Mouse (Mus musculus) cortical plate, adult 2 months (tissue): ENCODE data around the gene Gm13272.

Source experiments
- CTCF ChIP-seq: fragments of 200-500 bp; IDR thresholded peaks from 2 replicates; pipeline ENCODE4 v1.5.1; 2011; ENCODE audit warnings: mild to moderate bottlenecking, control low read depth, low read length; ENCODE audit not compliant: insufficient read depth; ENCODE audit errors: extremely low read depth
- POLR2A ChIP-seq: fragments of 200-500 bp; IDR thresholded peaks from 2 replicates; pipeline ENCODE4 v1.6.1; 2011; ENCODE audit warnings: mild to moderate bottlenecking, low read length, control low read depth; ENCODE audit not compliant: insufficient read depth; ENCODE audit errors: extremely low read depth

DNA sequence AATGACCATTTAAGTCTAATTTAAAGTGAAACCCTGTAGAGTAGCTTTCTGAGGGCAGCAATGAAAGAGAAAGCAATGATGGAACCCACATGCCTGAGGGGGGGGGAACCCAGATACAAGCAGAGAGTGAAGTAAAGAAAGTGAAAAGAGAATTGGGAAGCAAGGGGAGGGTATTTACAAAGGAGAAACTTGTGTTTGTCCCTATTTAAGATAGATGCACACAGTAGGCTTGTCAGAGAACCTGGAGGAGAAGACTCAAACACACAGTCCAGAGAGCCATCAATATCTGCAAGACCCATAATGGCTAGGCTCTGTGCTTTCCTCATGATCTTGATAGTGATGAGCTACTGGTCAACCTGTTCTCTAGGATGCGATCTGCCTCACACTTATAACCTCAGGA, 40.0 kb downstream of the Gm13272 start, which contains the start of gene Ifna11:
- no peak for TF ChIP-seq CTCF
- no peak for TF ChIP-seq POLR2A
